Mouse (Mus musculus): ENCODE results near the gene Cnot10.
"Not testable (repeated sequence)": the region's sequence is repeated elsewhere in the genome, so short reads cannot be mapped to it uniquely, and the experiment has no call there.

Cnot10 gene

DNA sequence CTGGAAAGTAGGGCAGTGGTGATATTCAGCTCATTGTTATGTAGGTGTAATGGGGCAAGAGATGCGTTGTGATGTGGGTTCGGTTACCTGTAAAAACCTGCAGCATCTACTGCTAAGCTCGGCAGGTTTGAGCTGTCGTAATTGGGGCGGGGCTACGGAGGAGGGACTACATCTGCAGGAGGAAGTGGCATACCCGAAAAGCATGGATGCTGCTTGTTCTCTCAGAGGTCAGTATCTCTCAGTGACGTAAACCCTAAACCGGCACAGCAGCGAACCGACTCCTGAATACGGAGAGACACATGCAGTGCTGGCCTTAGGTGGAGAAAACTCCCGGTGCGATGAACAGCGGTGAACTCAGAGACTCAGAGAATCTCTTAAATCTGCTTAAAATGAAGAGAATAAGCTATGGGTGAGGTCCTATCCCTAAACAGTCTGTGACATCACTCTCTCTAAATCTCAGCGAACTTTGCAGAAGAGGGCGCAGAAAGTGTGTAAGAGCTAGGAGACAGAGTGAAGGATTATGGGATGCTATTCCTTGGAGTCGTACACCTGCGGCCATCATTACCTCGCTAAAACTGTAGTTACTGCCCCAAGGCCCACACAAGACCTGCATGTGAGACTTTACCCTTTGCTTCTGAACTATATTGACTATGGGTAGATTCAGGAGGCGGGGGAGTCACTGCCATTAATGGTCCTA, 11.1 kb upstream of the Cnot10 start:
- no peak for ATAC-seq (ENCODE audit: low TSS enrichment)

DNA sequence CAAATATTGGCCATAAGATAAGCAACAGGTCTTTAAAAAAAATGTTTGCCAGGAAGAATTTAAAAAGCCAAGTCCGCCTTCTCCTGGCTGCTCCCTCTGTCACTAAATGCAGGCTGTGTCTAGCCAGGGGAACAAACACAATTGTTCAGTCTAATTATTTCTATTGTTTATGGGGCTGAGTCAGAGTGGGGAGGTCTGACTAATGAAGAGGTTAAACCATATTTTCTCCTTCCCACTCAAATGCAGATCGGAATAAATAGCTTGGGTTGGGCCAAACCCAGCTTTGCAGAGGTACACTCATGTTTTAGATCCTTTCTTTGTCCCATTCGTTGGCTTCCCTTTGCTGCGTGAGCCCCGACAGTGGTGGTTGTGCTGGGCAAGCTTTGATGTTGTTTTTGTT, 9.4 kb upstream of the Cnot10 start:
- no peak for ATAC-seq (ENCODE audit: low TSS enrichment)

DNA sequence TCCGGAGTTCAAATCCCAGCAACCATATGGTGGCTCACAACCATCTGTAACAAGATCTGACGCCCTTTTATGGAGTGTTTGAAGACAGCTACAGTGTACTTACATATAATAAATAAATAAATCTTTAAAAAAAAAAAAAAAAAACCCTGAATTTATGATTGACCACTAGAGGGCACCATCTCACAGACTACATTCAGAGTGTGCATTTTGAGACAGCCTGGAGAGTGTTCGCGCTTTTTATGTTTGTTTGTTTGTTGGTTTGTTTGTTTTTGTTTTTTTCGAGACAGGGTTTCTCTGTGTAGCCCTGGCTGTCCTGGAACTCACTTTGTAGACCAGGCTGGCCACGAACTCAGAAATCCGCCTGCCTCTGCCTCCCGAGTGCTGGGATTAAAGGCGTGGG, 8.5 kb upstream of the Cnot10 start:
- not testable (repeated sequence) for ATAC-seq (ENCODE audit: low TSS enrichment)

DNA sequence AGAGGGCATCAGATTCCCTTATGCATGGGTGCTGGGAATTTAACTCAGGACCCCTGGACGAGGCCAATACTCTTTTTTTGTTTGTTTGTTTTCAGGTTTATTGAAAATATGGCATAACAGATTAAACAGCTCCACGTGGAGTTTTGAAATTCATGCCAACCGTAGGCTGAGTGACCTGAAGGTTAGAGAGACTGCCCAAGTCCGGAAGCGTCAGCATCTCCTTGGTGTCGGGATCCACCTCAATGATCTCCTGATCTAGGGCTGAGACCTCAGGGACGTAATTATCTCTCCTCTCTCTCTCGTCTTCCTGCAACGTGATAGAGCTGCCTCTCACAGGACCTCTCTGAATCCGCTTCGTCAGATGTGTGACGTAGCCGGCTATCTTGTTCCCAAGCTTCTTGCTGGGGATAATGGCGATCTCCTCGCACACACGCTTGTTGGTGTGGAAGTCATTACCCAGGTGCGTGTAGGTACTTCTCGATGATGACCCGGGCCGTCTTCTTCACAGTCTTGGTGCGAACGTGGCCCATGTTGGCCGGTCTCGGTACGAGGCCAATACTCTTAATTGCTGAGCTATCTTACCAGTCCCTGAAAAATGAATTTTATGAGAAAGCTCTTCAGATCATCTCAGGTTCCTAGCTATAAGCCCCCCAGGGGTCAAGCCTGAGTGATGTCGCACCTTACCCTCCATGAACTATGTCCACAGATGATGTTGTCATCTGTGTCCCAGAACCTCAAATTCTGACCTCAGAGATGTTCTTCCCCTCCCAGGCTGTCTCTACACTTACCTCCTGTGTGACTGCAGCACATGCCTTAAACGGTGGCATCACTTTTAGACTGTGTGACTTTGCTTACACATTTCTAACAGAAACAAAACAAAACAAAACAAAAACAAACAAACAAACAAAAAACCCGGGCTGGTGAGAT, 7.8 kb upstream of the Cnot10 start:
- no peak for ATAC-seq (ENCODE audit: low TSS enrichment)

DNA sequence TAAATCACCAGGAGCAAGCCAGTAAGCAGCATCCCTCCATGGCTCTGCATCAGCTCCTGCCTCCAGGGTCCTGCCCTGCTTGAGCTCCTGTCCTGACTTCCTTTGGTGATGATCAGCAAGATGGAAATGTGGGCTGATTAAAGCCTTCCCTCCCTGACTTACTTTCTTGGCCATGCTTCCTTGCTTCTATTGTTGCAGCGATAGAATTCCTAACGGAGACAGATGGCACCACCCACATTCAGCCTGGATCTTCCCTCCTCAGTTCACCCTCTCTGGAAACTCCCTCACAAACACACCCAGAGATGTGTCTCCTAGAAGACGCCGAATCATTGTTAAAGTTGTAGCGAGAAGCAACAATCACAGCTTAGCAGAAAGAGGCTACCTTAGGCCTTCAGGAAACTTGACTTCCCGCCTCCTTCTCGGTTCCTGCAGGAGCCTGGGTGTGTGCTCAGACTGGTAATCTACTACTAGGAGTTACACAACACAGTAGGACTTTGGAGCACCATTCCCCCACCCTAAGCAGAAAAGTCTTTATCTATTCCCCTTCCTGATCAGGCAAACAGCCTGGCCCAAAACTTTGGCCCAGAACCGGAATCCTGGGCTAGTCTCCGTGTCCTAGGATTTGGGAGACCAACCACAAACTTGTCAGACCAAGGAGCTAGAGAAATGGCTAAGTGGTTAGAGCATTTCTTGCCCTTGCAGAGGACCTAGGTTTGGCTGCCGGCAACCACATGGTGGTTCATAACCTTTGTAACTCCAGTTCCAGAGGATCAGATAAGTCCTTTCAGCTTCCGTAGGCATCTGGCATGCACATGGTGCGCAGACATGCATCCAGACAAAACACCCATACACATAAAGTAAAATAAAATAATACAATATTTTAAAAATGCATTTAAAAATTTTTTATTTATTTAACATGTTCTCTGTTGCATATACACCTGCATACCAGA, 6.8 kb upstream of the Cnot10 start:
- ATAC-seq (ENCODE audit: low TSS enrichment): peak; percentile 97

DNA sequence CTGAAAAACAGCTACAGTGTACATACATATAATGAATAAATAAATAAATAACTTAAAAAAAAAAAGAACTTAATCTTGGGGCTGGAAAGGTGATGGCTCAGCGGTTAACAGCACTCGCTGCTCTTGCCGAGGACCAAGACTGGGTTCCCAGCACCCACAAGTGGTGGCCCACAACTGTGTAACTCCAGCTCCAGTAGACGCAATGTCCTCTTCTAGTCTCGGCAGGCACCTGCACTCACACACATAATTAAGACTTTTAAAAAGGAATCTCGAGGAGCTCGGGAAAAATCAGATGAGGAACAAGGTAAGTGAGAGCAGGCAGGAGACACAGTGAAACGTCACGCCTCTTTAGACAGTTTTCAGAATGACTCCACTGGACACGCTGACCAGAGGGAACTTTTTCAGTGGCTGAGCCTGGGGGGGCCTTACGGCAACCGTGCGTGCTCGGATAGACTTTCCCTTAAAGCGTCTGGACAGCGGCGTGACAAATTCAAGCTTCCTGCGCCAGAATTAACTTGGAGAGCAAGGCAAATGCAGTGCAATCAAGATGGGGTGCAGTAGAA, 717 bp downstream of the Cnot10 start:
- ATAC-seq (ENCODE audit: low TSS enrichment): no peak; the same call in 1 of the 2 replicates

DNA sequence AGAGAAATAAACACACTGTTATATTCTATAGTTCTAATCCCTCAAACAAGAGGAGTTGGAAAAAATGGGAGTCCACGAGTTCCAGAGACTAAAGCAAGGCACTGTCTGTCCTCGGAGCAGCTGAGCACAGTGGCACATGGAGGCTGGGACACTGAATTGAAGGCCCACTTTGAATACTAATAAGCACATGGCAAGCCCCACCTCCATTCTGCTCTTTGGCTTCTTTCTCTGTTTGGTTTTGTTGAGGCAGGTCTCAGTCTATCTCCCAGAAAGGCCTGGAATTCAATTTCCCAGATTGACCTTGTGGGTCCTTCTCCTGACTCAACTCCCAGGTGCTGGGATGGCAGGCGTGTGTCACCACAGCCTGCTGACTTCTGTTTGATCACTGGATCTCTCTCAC, 3.2 kb downstream of the Cnot10 start:
- ATAC-seq (ENCODE audit: low TSS enrichment): no peak

DNA sequence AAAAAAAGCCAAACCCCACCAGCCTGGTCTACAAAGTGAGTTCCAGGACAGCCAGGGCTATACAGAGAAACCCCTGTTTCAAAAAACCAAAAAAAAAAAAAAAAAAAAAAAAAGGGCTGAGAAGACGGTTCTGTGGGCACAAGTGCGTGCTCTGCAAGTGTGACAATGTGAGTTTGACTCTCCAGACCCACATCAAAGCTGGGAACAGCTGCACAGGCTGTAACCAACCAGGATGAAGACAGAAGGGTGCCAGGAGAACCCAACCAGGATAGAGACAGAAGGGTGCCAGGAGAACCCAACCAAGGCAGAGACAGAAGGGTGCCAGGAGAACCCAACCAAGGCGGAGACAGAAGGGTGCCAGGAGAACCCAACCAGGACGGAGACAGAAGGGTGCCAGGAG, 3.8 kb downstream of the Cnot10 start:
- no peak for ATAC-seq (ENCODE audit: low TSS enrichment)

DNA sequence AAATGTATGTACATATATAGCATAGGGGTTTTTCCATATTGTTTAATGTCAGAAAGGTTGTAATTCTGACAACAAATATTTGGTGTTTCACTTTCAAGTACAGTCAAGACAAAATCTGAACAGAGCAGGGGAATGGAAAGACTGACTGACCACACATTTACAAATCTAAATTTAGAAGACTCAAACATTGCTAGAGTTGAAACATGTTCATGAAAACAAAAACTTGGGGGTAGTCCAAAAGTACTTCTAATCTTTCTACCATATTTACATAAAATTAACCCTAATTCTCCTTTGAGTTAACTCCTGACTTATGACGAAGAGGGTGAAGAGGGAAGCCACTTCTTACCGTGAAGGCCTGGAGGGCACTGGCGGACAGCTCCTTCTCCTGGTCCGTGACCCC, 7.7 kb downstream of the Cnot10 start:
- no peak for ATAC-seq (ENCODE audit: low TSS enrichment)

DNA sequence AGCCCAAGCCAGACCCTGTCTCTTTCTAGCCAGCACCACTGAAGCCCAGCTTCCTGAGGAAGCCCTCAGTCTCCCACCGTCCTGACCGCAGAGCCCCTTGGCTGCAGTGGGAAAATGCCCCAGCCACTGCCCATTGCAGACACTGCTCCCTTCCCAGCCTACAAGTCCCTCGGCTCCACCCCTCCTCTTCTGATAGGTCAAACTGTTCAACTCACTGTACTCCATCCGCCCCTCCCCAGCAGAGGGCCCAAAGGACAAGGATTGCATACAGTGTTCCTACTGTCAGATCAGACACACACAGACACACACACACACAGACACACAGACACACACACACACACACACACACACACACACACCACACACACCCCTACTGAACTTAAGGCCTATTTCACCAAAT, 13.3 kb downstream of the Cnot10 start:
- ATAC-seq (ENCODE audit: low TSS enrichment): no peak

DNA sequence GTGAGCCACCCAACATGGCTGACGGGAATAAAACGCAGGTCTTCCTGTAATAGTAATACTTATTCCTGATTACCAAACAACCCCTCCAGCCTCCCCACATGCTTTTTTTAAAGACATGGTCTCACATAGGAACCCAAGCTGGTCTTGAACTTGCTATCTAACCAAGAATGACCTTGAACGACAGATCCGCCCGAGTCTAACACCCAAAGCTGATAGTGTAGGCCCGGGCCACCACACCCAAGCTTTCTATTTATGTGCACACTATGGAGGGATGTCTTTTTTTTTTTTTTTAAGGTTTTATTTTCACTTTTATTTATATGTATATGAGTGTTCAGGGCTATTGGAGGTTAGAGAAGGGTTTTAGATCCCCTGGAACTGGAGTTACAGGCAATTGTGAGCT, 15.8 kb downstream of the Cnot10 start:
- no peak for ATAC-seq (ENCODE audit: low TSS enrichment)

DNA sequence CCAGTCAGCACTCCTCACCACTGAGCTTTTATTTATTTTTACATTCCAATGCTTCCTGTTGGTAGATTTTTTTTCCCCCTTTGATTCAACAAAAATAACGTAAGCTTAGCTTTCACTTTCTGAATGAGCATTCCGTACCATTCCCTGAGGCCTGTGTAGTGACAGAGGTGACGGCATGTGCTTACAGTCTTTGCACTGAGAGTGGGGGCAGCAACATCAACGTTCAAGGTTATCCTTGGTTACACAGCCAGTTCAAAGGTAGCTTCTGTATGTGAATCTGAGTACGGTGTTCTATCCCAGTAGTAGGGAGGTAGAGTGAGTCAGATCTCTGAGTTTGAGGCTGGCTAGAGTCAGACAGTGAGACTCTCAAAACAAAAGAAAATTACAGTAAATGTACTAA, 18.8 kb downstream of the Cnot10 start:
- no peak for ATAC-seq (ENCODE audit: low TSS enrichment)

DNA sequence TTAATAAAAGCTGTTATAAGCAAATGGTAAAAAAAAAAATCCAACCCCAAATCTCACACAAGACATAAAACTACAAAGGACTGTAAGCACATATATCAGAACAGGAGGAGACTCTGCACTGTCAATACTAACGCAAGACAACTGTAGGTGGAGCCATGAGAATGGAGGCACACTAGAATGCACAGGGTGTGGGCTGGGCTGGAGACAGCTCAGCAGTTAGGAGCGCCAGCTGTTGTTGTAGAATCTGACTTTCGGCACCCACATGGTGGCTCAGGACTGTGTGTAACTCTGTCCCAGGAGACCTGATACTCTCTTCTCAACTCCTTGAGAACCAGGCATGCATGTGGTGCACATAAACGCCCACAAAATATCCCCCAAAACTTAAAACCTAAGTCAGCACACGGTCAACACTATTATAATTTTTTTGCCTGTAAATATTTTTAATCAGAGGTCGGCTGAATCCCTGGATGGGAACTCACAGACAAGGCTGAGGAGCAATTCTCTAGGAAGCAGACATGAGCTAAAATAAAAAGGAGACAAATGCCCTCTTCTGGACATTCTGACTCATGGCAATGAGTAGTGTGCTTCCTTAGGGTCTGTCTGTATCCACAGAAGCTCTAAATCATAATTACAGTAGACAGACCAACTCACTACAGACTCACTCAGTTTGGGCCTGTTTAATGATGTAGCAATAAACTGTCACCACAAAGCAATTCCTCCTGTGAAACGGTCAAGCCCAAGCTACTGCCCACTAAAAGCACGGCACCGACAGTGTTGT, 25.6 kb downstream of the Cnot10 start:
- ATAC-seq (ENCODE audit: low TSS enrichment): peak; percentile 44; the same call in 1 of the 2 replicates

DNA sequence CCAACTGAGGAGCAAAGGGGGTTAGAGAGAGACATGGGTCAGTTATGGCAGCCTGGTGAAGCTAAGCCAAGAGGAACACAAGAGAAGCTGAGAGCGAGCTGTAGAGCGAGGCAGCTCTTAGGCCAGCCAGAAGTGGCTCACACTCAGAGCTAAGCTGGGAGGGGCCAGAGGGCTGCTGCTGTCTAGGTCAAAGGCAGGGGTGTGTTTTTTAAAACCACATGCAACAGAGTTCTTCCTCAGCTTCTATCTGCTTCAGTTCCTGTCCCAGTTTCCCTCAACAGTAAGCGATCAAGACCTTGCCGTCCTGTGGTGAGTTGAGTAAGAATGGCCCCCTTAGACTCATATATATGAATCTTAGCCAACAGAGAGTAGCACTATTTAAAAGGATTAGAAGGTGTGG, 27.0 kb downstream of the Cnot10 start:
- ATAC-seq (ENCODE audit: low TSS enrichment): no peak

DNA sequence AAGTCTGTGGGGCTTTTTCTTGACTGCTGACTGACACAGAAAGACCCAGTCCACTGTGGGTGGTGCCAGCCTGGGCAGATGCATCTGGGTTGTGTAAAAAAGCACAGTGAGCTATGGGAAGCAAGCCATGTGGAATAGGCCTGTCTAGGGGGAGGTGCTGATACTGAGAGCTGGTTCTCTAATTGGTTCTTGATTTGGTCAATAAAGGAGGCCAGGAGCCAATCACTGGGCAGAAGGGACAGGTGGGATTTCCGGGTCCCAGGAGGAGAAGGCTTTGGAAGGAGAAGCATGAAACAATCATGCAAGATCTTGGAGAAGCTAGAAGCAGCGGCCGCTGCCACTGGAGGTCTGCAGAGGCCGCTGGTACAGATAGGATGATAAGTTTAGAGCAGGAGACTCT, 27.4 kb downstream of the Cnot10 start:
- ATAC-seq (ENCODE audit: low TSS enrichment): no peak

DNA sequence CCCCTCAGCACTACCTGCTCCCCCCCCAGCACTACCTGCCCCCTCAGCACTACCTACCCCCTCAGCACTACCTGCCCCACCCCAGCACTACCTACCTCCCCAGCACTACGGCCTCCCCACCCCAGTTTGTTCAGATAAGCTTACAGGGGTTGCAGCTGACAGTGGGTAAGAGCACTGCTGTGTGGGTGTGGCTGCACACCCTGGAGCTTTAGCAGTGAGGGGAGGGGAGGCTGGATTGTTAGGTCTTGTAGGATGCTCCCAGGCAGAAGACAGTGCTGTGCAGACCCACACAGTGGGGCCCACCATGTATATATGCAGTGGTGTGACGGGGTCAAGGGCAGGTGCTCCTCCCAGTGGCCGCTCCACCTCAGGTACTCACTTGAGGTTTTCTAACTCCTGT, 29.7 kb downstream of the Cnot10 start:
- no peak for ATAC-seq (ENCODE audit: low TSS enrichment)

DNA sequence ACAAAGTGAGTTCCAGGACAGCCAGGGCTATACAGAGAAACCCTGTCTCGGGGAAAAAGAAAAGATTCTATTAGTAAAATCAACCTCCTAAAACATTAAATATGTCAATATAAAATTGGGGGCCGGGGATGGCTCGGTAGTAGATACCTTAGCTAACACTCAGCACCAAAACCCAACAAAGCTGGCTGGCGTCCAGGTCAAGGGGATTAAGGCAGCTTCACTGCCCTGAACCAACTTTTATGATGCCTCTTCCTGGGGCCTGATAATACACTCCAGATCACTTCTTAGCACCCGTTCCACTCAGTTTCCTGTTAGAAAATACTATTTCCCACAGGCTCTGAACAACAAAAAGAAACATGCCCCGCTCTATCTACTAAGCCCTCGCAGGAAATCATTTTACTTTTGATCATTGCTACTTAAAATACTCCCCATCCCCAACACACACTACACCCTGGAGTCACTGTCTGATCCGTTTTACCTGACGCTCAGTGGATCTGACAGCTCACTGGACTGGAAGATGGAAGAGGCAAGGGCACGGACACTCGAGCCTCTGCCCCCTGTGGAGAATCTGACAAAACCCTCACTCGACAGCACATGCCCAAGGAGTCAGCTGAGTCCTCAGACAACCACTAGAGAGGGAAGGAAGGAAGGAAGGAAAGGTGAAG, 36.0 kb downstream of the Cnot10 start:
- ATAC-seq (ENCODE audit: low TSS enrichment): no peak

DNA sequence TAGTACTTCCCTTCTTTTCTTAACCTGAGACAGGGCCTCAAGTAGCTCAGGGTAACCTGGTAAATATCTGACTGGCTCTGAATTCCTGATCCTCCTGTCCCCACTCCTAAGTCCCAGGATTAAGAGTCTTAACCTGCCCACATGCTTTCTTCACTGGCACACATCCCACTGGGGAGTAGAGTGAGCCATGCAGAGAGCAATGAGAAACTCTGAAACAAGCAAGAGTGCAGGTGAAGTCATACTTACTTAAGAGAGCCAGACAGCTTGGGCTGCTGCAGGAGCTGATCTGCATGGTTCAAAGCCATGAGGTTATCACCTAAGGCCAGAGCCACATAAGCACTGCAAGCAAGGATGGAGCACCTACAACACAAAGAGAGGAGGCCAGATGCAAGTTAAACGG, 38.9 kb downstream of the Cnot10 start:
- no peak for ATAC-seq (ENCODE audit: low TSS enrichment)

DNA sequence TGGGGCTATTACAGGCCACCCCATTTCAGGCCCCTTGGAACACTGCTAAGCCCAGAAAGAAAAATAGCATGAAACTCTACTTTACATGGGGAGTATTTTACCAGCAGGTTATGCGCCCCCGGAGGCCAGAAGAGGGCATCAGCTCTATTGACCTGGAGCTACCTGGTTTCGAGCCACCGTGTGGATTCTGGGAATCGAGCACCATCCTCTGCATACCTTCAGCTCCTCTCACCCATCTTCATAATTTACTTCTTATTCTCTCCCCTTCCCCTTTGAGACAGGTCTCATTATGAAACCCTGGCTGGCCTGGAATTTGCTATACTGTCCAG, 55.0 kb downstream of the Cnot10 start:
- ATAC-seq (ENCODE audit: low TSS enrichment): no peak

DNA sequence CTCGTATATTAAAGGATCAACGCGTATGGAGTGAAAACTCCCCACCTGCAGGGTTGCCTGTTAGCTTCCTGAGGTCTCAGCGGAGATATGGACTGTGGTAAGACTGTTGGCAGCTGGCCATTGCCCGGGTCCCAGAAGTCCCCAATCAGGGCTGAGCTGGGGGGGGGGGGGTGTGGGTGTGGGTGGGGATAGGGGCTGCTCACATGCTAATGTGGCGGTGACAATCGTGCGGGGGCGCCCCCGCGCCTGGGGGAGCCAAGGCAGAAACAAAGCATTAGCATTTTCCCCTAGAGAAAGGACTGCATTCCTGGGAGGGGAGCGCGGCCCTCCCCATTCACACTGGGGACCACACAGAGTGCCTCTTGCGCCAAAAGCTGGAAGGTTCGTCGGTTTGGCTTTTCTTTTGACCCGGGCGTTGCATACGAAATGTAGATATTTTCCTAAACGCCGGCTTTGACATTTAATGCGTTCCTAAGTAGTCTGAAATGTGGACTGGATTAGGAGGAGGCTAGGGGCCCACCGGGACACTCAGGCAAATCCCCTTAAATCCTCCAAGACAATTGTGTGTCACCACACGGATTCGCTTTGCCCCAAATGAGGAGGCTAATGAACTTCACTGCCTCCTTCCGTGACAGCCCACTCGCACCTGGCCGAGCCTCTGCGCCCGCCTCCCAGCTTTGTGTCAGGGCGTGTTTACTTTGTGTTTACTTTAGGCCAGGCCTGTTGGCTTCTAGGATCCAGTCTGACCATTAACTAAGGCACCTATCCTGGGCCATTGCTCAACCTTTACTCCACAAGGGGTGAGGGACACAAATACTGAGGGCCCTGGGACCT, 55.6 kb downstream of the Cnot10 start:
- no peak for ATAC-seq (ENCODE audit: low TSS enrichment)
